Mouse (Mus musculus) layer of hippocampus, adult 18-20 months (tissue): ENCODE measurements around the gene Ift140. TPM values are rescaled to one million over a fixed set of nuclear protein-coding genes. Genes with fewer than 3 reads are reported as not detected.

Source experiments
- DNase-seq, 2 experiments: peaks; one replicate each; pipeline ENCODE4 v3.0.0; 2022; ENCODE audit warnings: low spot score in 2 of 2
- total RNA-seq, 2 experiments: library from RNA; stranded (reverse); gene quantifications; 2 replicates each; pipeline ENCODE4 v1.2.3; 2021

The Ift140 gene
- total RNA-seq, 2 experiments from 2014 or later: 21.2 to 23.2 TPM

DNA sequence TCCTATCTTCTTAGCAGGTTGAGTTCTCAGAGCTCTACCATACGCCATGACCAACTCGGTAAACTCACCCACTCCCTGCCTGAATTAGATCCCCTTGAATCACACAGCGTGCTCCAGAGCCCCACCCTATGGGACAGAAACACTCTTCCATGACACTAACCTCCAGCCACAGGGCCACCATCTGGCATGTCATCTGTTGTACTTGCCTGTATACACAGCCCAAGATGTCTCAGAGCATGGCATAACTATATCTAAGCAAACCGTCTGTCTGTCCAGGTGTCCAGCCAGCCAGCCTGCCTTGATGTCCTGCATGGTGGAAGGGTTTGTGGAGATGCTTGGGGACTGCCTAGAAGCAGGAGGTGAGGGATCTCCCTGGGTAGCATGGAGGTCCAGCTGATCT lies 61.0 kb downstream of the Ift140 start:
- no peak for DNase-seq

- DNase-seq: peak in 1 of 2 experiments; percentile 57
These were observed 62.0 kb downstream of the Ift140 start for GRCm38 (mm10) chr17:25077771-25078372.

- no peak for DNase-seq
These were observed 64.3 kb downstream of the Ift140 start for GRCm38 (mm10) chr17:25080210-25080609.

- DNase-seq: peak in 1 of 2 experiments; percentile 39
These were observed 65.1 kb downstream of the Ift140 start for GRCm38 (mm10) chr17:25080960-25081381.

- DNase-seq: peak in 1 of 2 experiments; percentile 47
These were observed 66.4 kb downstream of the Ift140 start for GRCm38 (mm10) chr17:25082081-25082847.

DNA sequence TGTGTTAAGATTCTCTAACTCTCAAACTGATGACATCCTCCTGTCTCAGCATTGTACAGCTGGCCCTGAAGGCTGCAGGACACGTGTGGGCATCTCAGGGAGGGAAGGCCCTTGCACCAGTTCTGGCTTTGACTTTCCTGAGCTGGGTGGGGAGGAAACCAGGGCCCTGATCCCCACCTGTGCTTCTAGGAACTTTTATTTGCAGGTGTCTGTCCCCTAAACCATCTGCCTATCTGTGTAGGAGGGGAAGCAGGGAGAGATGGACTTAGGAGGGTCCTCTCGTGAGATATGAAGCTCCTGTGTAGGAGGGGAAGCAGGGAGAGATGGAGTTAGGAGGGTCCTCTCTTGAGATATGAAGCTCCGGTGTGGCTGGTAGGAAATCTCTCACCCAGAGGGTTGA lies 67.0 kb downstream of the Ift140 start:
- no peak for DNase-seq

- no peak for DNase-seq
These were observed 67.6 kb downstream of the Ift140 start, which contains the start of gene Tmem204 for GRCm38 (mm10) chr17:25083444-25083931. Gene Tmem204 (minus strand): TSS chr17:25083591.

DNA sequence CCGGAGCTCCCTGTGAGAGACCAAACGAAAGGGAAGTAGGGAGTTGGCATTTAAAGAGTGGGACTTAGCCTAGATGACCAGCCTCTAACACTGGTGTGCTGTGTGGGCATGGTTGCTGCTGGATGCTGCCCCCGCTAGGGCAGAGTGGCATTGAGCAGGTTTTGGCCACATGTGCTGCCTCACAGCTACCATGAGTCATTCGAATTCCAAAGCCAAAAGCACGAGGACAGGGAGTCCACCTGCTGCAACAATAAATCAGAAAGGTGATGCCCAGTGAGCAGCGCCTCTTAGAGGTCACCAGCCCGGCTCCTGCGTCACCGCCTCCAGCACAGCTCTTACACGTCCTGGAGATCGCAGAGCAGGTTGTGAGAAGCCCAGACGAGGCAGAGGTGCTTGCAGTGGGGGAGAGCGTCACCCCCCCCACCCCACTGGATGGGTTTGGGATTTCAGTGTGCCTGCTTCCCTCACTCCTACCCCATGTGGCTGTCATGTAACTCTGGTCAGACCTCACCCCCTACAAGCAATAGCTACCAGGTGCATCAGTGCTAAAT lies 69.0 kb downstream of the Ift140 start:
- no peak for DNase-seq

DNA sequence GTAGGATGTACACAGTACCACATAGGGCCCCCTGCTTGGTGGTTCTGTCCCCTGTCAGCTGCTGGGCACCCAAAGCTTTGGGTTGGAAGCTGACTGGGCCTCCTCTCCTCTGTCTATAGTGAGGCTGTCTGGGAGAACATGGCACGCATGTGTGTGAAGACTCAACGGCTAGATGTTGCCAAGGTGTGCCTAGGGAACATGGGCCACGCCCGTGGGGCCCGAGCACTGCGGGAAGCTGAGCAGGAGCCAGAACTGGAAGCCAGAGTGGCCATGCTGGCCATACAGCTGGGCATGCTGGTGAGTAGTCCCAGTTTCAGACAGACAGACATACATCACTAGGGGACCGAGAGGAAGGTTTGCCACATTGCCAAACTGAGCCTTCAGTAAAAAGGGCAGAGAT lies 70.8 kb downstream of the Ift140 start:
- no peak for DNase-seq

GRCm38 (mm10) chr17:25089158-25089557 lies 73.3 kb downstream of the Ift140 start:
- DNase-seq: no peak

DNA sequence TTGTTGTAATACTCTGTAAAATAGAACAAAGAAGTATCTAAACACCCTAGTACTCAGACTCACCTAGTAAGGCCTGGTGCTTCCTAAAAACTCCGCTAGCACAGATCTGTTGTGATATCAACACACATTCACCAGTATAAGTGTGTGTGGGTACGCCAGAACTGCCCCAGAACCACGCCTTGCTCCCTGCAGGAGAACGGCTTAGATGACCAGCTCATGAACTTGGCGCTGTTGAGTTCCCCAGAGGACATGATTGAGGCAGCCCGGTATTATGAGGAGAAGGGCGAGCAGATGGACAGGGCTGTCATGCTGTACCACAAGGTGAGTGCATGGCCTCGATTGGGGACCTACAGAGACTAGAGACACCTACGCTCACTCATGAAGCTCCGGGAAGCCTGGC lies 74.6 kb downstream of the Ift140 start:
- no peak for DNase-seq

DNA sequence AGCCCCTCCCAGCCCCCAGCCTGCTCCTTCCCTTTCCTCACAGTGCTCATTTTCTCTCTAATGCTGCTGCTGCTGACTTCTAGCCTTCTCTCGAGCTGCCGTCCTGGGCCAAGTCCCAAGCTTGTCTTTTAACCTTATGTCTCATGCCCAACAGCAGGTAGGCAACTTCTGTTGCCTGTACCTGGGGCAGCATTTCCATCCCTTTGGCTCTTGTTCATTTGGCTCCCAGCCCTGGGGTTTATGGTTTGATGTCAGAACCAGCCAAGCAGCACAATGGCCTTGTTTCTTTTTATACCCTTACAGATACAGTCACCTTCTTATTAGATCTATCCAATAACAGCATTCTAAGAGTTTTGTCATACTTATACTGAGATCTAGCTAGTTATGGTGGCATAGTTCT lies 80.3 kb downstream of the Ift140 start:
- DNase-seq: no peak

DNA sequence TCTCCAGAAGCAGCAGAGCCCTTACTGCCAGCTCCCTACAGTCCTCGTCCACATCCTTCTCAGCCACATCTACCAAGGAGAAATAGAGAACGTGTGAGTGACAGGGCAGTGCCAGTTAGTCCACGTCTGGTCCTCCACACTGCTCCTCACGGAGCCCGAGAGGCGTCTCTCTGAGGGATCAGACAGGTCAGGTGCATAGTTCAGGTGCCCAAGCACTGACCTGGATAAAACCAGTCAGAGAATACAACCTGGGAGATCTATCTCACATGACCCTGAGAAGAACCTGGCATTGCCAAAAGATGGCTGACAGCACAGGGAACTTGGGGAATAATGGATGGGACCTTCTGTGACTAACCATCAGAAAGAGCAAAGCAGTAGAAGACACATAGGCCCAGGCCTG lies 84.2 kb downstream of the Ift140 start:
- DNase-seq: no peak

- no peak for DNase-seq
These were observed 85.5 kb downstream of the Ift140 start for GRCm38 (mm10) chr17:25101338-25101737.

GRCm38 (mm10) chr17:25107786-25108185 lies 91.9 kb downstream of the Ift140 start:
- no peak for DNase-seq

- DNase-seq: no peak
These were observed 93.7 kb downstream of the Ift140 start for GRCm38 (mm10) chr17:25109578-25109977.

DNA sequence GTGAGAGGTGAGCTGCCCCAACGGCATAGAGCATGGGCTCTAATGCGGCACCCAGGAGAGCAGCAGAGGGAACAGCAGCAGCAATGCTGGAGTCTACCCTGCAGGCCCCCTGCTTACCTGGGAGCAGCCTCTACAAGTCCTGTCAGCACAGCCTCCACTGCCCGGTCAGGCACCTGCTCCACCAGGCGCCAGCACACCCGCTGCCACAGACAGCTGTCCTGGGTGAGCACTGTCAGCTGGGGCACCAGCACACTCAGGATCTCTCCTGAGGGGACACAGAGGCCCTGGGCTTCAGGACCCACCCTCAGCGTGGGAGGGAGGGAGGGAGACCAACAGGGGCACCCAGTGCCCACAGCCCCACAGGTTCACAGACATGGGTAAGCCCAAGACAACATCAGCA lies 94.7 kb downstream of the Ift140 start:
- DNase-seq: no peak

DNA sequence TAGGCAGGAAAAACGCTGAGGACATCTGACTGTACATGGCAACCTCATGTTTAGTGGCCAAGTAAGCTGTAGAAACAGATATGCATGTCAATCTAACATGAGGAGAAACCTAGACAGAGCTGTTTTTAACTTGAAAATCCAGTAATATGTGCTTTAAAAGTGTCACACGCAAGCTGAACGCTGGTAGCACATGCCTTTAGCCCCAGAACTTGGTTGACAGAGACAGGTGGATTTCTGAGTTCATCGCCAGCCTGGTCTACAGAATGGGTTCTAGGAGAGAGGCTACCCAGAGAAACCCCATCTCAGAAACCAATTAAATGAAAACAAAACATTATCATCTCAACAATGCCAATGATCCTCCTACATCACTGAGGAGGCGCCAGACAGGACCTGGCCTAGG lies 95.3 kb downstream of the Ift140 start:
- DNase-seq: no peak

- peak; percentile 63 to 74 for DNase-seq
These were observed 96.0 kb downstream of the Ift140 start for GRCm38 (mm10) chr17:25111739-25112422.

DNA sequence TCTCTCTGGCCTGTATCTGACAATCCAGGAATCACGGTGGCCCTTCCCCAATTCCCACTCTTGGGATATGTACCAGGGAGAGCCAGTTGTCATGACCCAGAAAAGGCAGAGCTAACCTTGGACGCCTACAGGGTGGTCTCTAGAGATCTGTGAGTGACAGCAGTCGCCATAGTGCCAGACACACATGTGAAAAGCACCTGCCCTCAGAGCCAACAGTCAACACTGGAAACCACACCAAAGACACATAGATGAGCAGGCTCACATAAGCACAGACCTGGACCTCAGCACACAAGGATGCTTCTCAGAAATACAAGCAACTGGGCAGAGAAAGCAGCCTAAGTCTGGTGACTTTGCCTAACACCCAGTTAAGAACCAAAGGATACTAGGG lies 96.5 kb downstream of the Ift140 start:
- no peak for DNase-seq

DNA sequence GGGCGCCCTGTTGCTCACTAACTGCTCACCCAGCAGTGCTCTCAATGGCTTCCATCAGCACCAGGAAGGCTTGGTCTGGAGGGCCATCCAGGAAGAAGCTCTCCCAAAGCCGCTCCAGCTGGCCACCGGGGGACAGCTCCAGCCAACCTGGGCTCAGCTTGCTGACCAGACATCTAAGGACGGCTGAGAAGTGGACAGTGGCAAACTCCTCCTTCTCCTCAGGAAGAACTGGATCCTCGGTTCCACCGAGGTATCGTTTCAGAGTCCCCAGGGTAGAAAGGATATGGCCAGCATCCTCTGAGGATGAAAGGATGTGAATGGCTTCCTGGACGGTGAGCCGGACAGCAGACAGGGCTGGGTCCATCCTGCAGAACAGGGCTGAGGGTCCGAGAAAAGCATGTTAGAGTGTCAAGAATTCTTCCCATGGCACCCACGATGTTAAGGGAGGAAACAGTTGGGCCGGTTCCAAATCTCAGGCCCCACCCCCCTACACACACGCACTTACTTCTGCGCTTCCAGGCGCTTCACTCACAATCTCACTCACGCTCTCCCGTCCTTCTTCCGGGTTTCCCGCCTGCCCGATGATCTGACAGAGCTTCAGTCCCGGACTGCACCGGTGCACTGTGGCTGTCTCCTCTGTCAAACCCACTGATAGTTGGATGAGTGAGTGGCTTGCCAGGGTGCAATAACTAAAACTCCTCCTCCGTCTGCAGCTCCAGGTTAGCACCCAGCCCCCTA lies 99.2 kb downstream of the Ift140 start:
- DNase-seq: peak in 1 of 2 experiments; percentile 21
